Mouse (Mus musculus) forebrain, embryonic 13.5 days (tissue): ENCODE results near the gene Nat8f4. TPM values are rescaled to one million over a fixed set of nuclear protein-coding genes. Genes with fewer than 3 reads are reported as not detected.
"Not testable (repeated sequence)": the region's sequence is repeated elsewhere in the genome, so short reads cannot be mapped to it uniquely, and the experiment has no call there.

ENCODE experiments used
- ATAC-seq: fragments of 200-750 bp; cut with Nextera tagmentation; 2 replicates; pipeline ENCODE4 v1.8.0; 2017
- H3K27ac ChIP-seq: fragments of 300-500 bp; sonication (generic); 2 replicates; pipeline ENCODE4 v1.5.1; 2015; ENCODE audit warnings: inconsistent platforms, mild to moderate bottlenecking, moderate library complexity
- H3K27me3 ChIP-seq: fragments of 300-500 bp; sonication (generic); 2 replicates; pipeline ENCODE4 v1.6.1; 2015; ENCODE audit warnings: mild to moderate bottlenecking, inconsistent platforms
- H3K36me3 ChIP-seq: fragments of 300-500 bp; sonication (generic); 2 replicates; pipeline ENCODE4 v1.6.1; 2015; ENCODE audit warnings: mild to moderate bottlenecking, inconsistent platforms; ENCODE audit not compliant: poor library complexity, severe bottlenecking
- H3K4me1 ChIP-seq: fragments of 300-500 bp; sonication (generic); 2 replicates; pipeline ENCODE4 v1.6.1; 2015; ENCODE audit warnings: inconsistent platforms
- H3K4me2 ChIP-seq: fragments of 300-500 bp; sonication (generic); 2 replicates; pipeline ENCODE4 v1.6.1; 2015; ENCODE audit warnings: inconsistent platforms, mild to moderate bottlenecking, moderate library complexity
- H3K4me3 ChIP-seq: fragments of 300-500 bp; sonication (generic); 2 replicates; pipeline ENCODE4 v1.5.1; 2015; ENCODE audit warnings: mild to moderate bottlenecking, inconsistent platforms
- H3K9ac ChIP-seq: fragments of 300-500 bp; sonication (generic); 2 replicates; pipeline ENCODE4 v1.6.1; 2015; ENCODE audit warnings: mild to moderate bottlenecking, inconsistent platforms
- H3K9me3 ChIP-seq: fragments of 300-500 bp; sonication (generic); replicated peaks from 2 replicates; pipeline ENCODE4 v1.6.1; 2016; ENCODE audit warnings: inconsistent platforms
- WGBS: fragments of 180-500 bp; shearing (Covaris S2); methylation state at CpG from one replicate; pipeline ENCODE4 v1.1.7; 2015; 5-methylcytosine and 5-hydroxymethylcytosine counted together
- polyA plus RNA-seq: library from polyadenylated mRNA; unstranded; fragments of >200 nt; fragmentation: Nextera tagmentation; extraction: Ambion mirVana; gene quantifications from 2 replicates; pipeline ENCODE4 v1.2.1, GENCODE M21; 2015

The Nat8f4 gene
- polyA plus RNA-seq, 1 experiment from 2014 or later, result 8.1 TPM

DNA sequence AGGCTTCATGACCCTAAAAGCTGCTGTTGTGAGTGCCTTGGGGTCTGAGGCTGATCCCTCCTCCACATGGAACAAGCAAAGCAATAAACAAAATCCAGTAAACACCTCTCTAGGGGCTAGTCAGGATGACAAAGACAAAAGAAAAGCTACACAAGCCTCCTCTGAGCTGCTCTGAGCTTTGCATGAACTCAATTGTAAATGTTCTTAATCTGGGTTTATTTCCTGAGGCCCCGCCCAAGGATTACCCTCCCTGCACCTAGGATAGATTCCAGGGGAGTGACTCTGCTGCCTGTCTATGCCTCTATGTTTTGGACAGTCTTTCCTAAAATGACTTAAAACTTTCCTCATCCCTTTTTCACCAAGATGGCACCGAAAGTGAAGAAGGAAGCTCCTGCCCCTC lies 15.7 kb downstream of the Nat8f4 start:
- no peak overlapping the region for H3K9ac ChIP-seq
- peaks cover 12% of the 10 kb centered on the region for H3K9me3 ChIP-seq
- H3K27me3 ChIP-seq, result no peaks in the 10 kb centered on the region
- no peak for ATAC-seq
- no peak overlapping the region for H3K4me2 ChIP-seq
- WGBS, result 93% methylated on average over 2 of the region's 2 CpGs
- H3K27ac ChIP-seq, result no peak overlapping the region
- no peaks in the 10 kb centered on the region for H3K4me1 ChIP-seq
- H3K4me3 ChIP-seq, result no peak overlapping the region
- H3K36me3 ChIP-seq, result no peaks in the 10 kb centered on the region

DNA sequence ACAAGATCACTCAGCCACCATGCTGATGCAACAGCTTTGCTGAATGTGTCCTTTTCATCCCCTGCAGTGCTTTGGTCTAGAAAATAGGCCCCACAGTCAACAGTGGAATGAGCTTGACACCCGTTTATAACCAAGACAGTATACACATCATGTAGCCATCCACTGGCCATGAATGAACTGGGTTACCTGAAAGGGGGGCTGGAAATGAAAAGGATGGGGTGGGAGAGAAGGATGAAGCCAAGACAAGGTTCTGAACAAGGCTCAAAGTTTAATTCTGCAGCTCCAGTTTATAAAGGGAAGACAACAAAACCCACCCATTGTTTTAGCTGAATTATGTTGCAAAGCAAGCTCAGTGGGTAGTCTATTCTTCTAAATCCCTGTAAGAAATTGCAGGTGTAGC lies 20.4 kb downstream of the Nat8f4 start:
- no peak overlapping the region for H3K4me3 ChIP-seq
- no peak overlapping the region for H3K4me2 ChIP-seq
- no peak overlapping the region for H3K27ac ChIP-seq
- no peak overlapping the region for H3K9ac ChIP-seq
- H3K9me3 ChIP-seq, result peaks cover 21% of the 10 kb centered on the region
- no peaks in the 10 kb centered on the region for H3K36me3 ChIP-seq
- 93% methylated on average over 1 of the region's 1 CpGs for WGBS
- H3K4me1 ChIP-seq, result no peaks in the 10 kb centered on the region
- no peak for ATAC-seq
- H3K27me3 ChIP-seq, result no peaks in the 10 kb centered on the region

GRCm38 (mm10) chr6:85883246-85883645 lies 21.4 kb downstream of the Nat8f4 start:
- not testable (repeated sequence) for H3K4me2 ChIP-seq, H3K4me3 ChIP-seq, H3K9ac ChIP-seq, H3K27ac ChIP-seq, H3K36me3 ChIP-seq, ATAC-seq, H3K4me1 ChIP-seq, H3K27me3 ChIP-seq
- 93% methylated on average over 9 of the region's 9 CpGs for whole genome bisulfite sequencing
- H3K9me3 ChIP-seq, result peaks cover 21% of the 10 kb centered on the region

GRCm38 (mm10) chr6:85869006-85869405 lies 35.7 kb downstream of the Nat8f4 start, which contains the start of gene Nat8f2:
Gene Nat8f2 (minus strand): TSS chr6:85869158.
- not testable (repeated sequence) for H3K27me3 ChIP-seq, ATAC-seq, H3K36me3 ChIP-seq, H3K9me3 ChIP-seq, H3K27ac ChIP-seq, H3K9ac ChIP-seq, H3K4me3 ChIP-seq, H3K4me1 ChIP-seq, H3K4me2 ChIP-seq
- WGBS, result 83% methylated on average over 5 of the region's 5 CpGs

DNA sequence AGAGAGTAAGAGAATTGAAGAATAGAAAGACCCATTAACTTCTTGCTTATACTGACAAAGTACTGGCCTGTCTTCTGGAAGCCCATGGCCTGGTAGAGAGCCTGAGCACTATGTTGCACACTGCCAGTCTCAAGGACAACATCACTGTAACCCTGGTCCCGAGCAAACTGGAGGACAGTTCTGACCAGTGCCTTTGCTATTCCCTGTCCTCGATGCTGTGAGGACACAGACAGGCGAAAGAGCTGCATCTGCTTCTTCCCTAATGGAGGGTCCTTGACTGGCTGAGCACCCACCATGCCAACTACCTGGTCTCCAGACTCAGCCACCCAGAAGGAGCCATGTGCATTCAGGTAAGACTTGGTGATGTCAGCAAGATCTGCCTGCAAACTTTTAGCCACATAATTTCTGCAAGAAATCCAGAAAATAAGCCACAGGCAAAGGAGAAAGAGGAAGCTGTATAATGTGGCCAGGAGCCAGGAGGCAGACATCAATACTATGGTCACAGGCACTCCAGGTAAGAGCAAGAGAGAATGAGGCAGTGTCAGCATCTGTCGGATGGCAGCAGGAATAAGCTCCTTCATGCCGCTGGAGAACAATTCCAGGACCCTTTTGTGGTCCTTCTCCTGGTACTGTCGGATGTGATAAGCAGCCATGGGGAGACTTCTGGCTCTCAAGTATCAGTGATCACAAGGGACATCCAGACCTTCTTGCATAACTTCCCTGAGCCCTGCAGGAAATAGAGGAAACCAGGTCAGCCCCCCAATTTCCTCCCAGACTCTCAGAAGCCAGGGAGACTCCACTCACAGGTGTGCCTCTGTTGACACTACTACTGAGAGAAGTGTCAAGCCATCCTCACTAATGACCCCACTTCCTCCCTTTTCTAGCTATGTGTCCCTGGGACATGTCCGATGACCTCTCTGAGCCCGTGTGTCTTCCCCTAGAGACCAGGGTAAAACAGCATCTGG lies 36.7 kb downstream of the Nat8f4 start:
- no peak for ATAC-seq
- Histone ChIP-seq H3K4me2 (no peak overlapping the region), H3K4me1 (no peaks in the 10 kb centered on the region), H3K27me3 (no peaks in the 10 kb centered on the region), H3K27ac (no peak overlapping the region), H3K4me3 (no peak overlapping the region), H3K36me3 (no peaks in the 10 kb centered on the region), H3K9me3 (no peaks in the 10 kb centered on the region), H3K9ac (no peak overlapping the region)
- 82% methylated on average over 8 of the region's 8 CpGs for WGBS

DNA sequence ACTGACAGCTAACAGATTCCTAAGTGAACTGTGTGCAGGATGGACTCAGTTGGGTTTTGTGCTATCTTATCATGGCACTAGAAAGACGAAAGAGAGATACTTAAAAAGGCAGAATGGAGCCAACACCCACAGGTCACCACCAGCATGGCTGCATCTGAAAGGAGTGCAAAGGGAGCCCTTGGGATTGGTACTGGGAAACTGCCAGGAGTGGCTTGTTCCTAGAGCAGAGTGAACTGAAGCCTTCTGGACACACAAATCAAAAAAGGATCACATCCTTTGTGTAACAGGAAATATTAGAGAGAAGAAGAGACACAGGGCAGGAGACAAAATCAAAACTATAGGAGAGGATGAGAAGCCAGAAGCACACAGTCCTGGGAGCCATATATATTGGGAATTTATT lies 37.7 kb downstream of the Nat8f4 start:
- H3K4me3 ChIP-seq, H3K4me2 ChIP-seq, ATAC-seq, H3K27ac ChIP-seq, H3K9me3 ChIP-seq, H3K9ac ChIP-seq, H3K27me3 ChIP-seq, H3K36me3 ChIP-seq, H3K4me1 ChIP-seq: not testable (repeated sequence)
- WGBS, result 68% methylated on average over 1 of the region's 1 CpGs

GRCm38 (mm10) chr6:85866166-85866565 lies 38.5 kb downstream of the Nat8f4 start:
- not testable (repeated sequence) for H3K9ac ChIP-seq, H3K27me3 ChIP-seq, H3K9me3 ChIP-seq, H3K4me3 ChIP-seq, ATAC-seq, H3K4me1 ChIP-seq, H3K27ac ChIP-seq, H3K36me3 ChIP-seq, H3K4me2 ChIP-seq
- 89% methylated on average over 3 of the region's 3 CpGs for WGBS

DNA sequence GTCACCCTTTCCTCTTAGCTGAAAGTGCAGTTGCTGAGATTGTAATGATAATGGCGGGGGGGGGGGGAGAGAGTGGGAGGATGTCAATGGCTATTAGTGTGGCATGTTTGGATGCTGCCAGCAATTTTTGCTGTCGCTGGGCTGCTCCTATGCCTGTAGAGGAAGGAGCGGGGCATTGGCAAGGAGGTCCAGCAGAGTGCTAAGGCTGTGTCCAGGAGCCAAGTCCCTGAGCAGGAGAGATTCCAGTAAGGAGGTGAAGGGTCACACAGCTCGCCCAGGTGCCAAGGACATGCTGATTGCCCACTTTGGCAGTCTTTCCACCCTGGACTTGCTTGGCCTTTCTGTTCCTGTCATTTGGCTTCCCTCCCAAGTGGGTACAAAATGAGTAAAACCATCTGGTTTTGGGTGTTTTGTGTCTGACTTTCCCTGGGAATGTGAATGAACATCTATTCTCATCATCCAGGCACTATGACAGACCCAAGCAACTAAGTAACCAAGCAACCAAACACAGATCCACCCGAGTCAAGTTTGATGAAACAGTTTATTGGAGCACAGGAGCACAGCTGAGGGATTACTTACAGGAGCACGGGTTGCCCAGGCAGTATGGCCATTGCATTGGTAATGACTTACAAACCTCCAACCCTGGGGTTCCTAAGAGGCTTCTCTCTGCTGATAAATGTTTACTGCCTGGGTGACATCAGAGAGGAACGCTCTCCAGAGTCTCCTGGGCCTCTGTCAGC lies 39.6 kb downstream of the Nat8f4 start:
- H3K27me3 ChIP-seq, ATAC-seq, H3K4me2 ChIP-seq, H3K27ac ChIP-seq, H3K9me3 ChIP-seq, H3K36me3 ChIP-seq, H3K4me3 ChIP-seq, H3K4me1 ChIP-seq, H3K9ac ChIP-seq: not testable (repeated sequence)
- WGBS, result 75% methylated on average over 6 of the region's 7 CpGs

GRCm38 (mm10) chr6:85863840-85864239 lies 40.8 kb downstream of the Nat8f4 start:
- ATAC-seq, result no peak

GRCm38 (mm10) chr6:85863136-85863535 lies 41.5 kb downstream of the Nat8f4 start:
- no peaks in the 10 kb centered on the region for H3K9me3 ChIP-seq
- no peak overlapping the region for H3K4me2 ChIP-seq
- H3K36me3 ChIP-seq, result no peaks in the 10 kb centered on the region
- no peaks in the 10 kb centered on the region for H3K4me1 ChIP-seq
- no peak overlapping the region for H3K9ac ChIP-seq
- no peaks in the 10 kb centered on the region for H3K27me3 ChIP-seq
- ATAC-seq, result no peak
- whole genome bisulfite sequencing, result 81% methylated on average over 2 of the region's 2 CpGs
- no peak overlapping the region for H3K27ac ChIP-seq
- no peak overlapping the region for H3K4me3 ChIP-seq

More at GRCm38 (mm10) chr6:85863840-85864239, 40.8 kb downstream of the Nat8f4 start:
- Histone ChIP-seq H3K27me3 (no peaks in the 10 kb centered on the region), H3K4me2 (no peak overlapping the region), H3K27ac (no peak overlapping the region), H3K9me3 (no peaks in the 10 kb centered on the region), H3K36me3 (no peaks in the 10 kb centered on the region), H3K4me3 (no peak overlapping the region), H3K4me1 (no peaks in the 10 kb centered on the region), H3K9ac (no peak overlapping the region)
- WGBS, result 97% methylated on average over 2 of the region's 2 CpGs

- Histone ChIP-seq H3K4me1 (no peaks in the 10 kb centered on the region), H3K36me3 (no peaks in the 10 kb centered on the region), H3K9ac (no peak overlapping the region), H3K27me3 (no peaks in the 10 kb centered on the region), H3K9me3 (no peaks in the 10 kb centered on the region), H3K27ac (no peak overlapping the region), H3K4me2 (no peak overlapping the region), H3K4me3 (no peak overlapping the region)
- no peak for ATAC-seq
- WGBS, result 64% methylated on average over 3 of the region's 3 CpGs
These were observed 42.1 kb downstream of the Nat8f4 start for GRCm38 (mm10) chr6:85862565-85862964.

GRCm38 (mm10) chr6:85861247-85861646 lies 43.4 kb downstream of the Nat8f4 start:
- Histone ChIP-seq H3K9me3 (no peaks in the 10 kb centered on the region), H3K9ac (no peak overlapping the region), H3K27ac (no peak overlapping the region), H3K4me1 (no peaks in the 10 kb centered on the region), H3K36me3 (no peaks in the 10 kb centered on the region), H3K4me2 (no peak overlapping the region), H3K27me3 (no peaks in the 10 kb centered on the region), H3K4me3 (no peak overlapping the region)
- WGBS, result 90% methylated on average over 3 of the region's 3 CpGs
- ATAC-seq, result no peak
